Mouse (Mus musculus) midbrain, embryonic 11.5 days (tissue): ENCODE data around the gene Col8a2. TPM values are rescaled to one million over a fixed set of nuclear protein-coding genes. Genes with fewer than 3 reads are reported as not detected.

Experiments
- ATAC-seq: fragments of 200-750 bp; cut with Nextera tagmentation; 2 replicates; pipeline ENCODE4 v1.8.0; 2017; ENCODE audit warnings: moderate TSS enrichment, moderate library complexity; ENCODE audit not compliant: low FRiP score
- DNase-seq: peaks from one replicate; pipeline ENCODE4 v3.0.0; 2015; ENCODE audit warnings: low spot score; ENCODE audit errors: missing footprints
- H3K27ac ChIP-seq: fragments of 300-500 bp; sonication (generic); 2 replicates; pipeline ENCODE4 v1.5.1; 2014; ENCODE audit warnings: low read depth, low read length
- H3K27me3 ChIP-seq: fragments of 300-500 bp; sonication (generic); 2 replicates; pipeline ENCODE4 v1.6.1; 2014; ENCODE audit warnings: mild to moderate bottlenecking, low read length, moderate library complexity, mixed read lengths; ENCODE audit not compliant: control insufficient read depth, insufficient read depth
- H3K36me3 ChIP-seq: fragments of 300-500 bp; sonication (generic); 2 replicates; pipeline ENCODE4 v1.6.1; 2014; ENCODE audit warnings: mild to moderate bottlenecking, low read length, moderate library complexity, mixed read lengths; ENCODE audit not compliant: control insufficient read depth, insufficient read depth
- H3K4me1 ChIP-seq: fragments of 300-500 bp; sonication (generic); 2 replicates; pipeline ENCODE4 v1.6.1; 2014; ENCODE audit warnings: low read length; ENCODE audit not compliant: control insufficient read depth, insufficient read depth
- H3K4me2 ChIP-seq: fragments of 300-500 bp; sonication (generic); 2 replicates; pipeline ENCODE4 v1.6.1; 2014; ENCODE audit warnings: mild to moderate bottlenecking, moderate library complexity
- H3K4me3 ChIP-seq: fragments of 300-500 bp; sonication (generic); 2 replicates; pipeline ENCODE4 v1.5.1; 2014; ENCODE audit warnings: low read depth, low read length
- H3K9ac ChIP-seq: fragments of 300-500 bp; sonication (generic); 2 replicates; pipeline ENCODE4 v1.6.1; 2014; ENCODE audit warnings: low read length
- H3K9me3 ChIP-seq: fragments of 300-500 bp; sonication (generic); 2 replicates; pipeline ENCODE4 v1.6.1; 2016; ENCODE audit warnings: low read length; ENCODE audit not compliant: control insufficient read depth
- WGBS: fragments of 180-500 bp; shearing (Covaris S2); extraction: QIAGEN DNeasy Blood & Tissue Kit; methylation state at CpG from one replicate; pipeline ENCODE4 v1.1.7; 2014; 5-methylcytosine and 5-hydroxymethylcytosine counted together
- polyA plus RNA-seq: library from polyadenylated mRNA; unstranded; fragments of >200 nt; fragmentation: Nextera tagmentation; extraction: Ambion mirVana; gene quantifications from 2 replicates; pipeline ENCODE4 v1.2.1, GENCODE M21; 2014

Gene Col8a2
- polyA plus RNA-seq, 1 experiment from 2014 or later, result 9.1 TPM

GRCm38 (mm10) chr4:126275081-126275480 is 11.5 kb upstream of the Col8a2 start:
- WGBS, result 93% methylated on average over 4 of the region's 4 CpGs
- no peak for ATAC-seq

DNA sequence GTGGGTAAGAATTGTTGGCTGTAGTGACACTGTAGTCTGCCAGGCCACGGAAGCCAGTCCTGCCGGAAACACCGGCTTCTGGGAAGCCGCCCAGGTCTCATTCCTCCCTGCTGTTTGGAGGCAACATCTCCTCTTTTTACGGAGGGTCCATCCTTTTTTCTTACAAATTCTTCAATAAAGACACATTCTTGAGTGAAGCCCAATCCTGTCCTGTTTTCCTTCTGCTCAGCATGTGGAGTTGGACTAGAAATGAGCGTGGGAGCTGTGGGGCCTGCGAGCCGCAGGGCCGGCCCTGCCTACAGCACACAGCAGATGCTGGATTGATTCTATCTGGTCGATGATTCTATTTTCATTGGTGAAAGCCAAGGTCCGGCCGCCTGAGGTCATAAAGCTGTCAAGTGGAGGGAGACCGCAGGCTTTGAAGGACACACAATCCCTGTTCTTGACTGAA is 10.9 kb upstream of the Col8a2 start:
- Histone ChIP-seq H3K27ac (no peak overlapping the region), H3K4me3 (no peak overlapping the region), H3K36me3 (0 out of 2 replicates have a peak, but pooled peaks cover 4% of the 10 kb centered on the region), H3K4me2 (no peak overlapping the region), H3K4me1 (peaks cover 5% of the 10 kb centered on the region), H3K27me3 (no peaks in the 10 kb centered on the region), H3K9ac (no peak overlapping the region), H3K9me3 (no peaks in the 10 kb centered on the region)
- no peak for ATAC-seq
- 92% methylated on average over 13 of the region's 13 CpGs for WGBS
- DNase-seq, result no peak

More at GRCm38 (mm10) chr4:126275081-126275480, 11.5 kb upstream of the Col8a2 start:
- no peak overlapping the region for H3K4me3 ChIP-seq
- H3K4me2 ChIP-seq, result no peak overlapping the region
- no peaks in the 10 kb centered on the region for H3K27me3 ChIP-seq
- no peak overlapping the region for H3K27ac ChIP-seq
- H3K9ac ChIP-seq, result no peak overlapping the region
- peak; percentile 31 for DNase-seq
- H3K36me3 ChIP-seq, result 0 out of 2 replicates have a peak, but pooled peaks cover 4% of the 10 kb centered on the region
- H3K4me1 ChIP-seq, result peaks cover 5% of the 10 kb centered on the region
- no peaks in the 10 kb centered on the region for H3K9me3 ChIP-seq

- no peaks in the 10 kb centered on the region for H3K9me3 ChIP-seq
- H3K4me2 ChIP-seq, result no peak overlapping the region
- H3K4me3 ChIP-seq, result no peak overlapping the region
- no peak overlapping the region for H3K9ac ChIP-seq
- 8% methylated on average over 13 of the region's 13 CpGs for WGBS
- ATAC-seq, result peak; percentile 44; the same call in 1 of the 2 replicates
- H3K27ac ChIP-seq, result no peak overlapping the region
- H3K4me1 ChIP-seq, result peaks cover 5% of the 10 kb centered on the region
- peak; percentile 94 for DNase-seq
- 0 out of 2 replicates have a peak, but pooled peaks cover 4% of the 10 kb centered on the region for H3K36me3 ChIP-seq
- H3K27me3 ChIP-seq, result no peaks in the 10 kb centered on the region
Measured at GRCm38 (mm10) chr4:126277906-126278564, 8.6 kb upstream of the Col8a2 start.

- H3K36me3 ChIP-seq, result 0 out of 2 replicates have a peak, but pooled peaks cover 4% of the 10 kb centered on the region
- H3K4me3 ChIP-seq, result no peak overlapping the region
- ATAC-seq (no peak), DNase-seq (peak; percentile 23)
- H3K9ac ChIP-seq, result no peak overlapping the region
- no peaks in the 10 kb centered on the region for H3K27me3 ChIP-seq
- H3K27ac ChIP-seq, result no peak overlapping the region
- peaks cover 5% of the 10 kb centered on the region for H3K4me1 ChIP-seq
- no peaks in the 10 kb centered on the region for H3K9me3 ChIP-seq
- H3K4me2 ChIP-seq, result no peak overlapping the region
- WGBS, result 26% methylated on average over 9 of the region's 9 CpGs
Measured at GRCm38 (mm10) chr4:126278565-126278915, 8.1 kb upstream of the Col8a2 start.

GRCm38 (mm10) chr4:126278961-126279360 is 7.6 kb upstream of the Col8a2 start:
- Histone ChIP-seq H3K27ac (no peak overlapping the region), H3K27me3 (no peaks in the 10 kb centered on the region)
- 60% methylated on average over 9 of the region's 9 CpGs for WGBS

DNA sequence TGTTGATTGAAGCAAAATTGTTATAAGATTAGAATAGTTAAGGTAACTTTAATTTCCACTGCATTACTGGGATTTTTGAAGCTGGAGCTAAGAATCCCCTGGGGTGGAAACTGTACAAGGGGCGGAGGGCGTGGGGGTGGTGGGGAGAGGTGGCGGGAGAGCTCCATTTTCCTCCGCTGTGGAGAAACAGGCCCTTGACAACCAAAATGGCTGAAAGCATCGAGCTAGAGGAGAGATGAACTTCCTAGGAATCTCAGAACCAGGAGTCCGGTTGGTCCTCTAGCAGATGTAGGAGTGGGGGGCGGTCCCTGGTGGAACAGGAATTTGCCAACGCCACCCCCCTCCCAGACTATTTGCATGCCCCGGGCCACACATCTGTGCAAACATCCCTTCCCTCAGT is 4.9 kb upstream of the Col8a2 start:
- no peaks in the 10 kb centered on the region for H3K36me3 ChIP-seq
- WGBS, result 58% methylated on average over 9 of the region's 9 CpGs
- peaks cover 11% of the 10 kb centered on the region for H3K27me3 ChIP-seq
- ATAC-seq, result no peak
- no peak overlapping the region for H3K4me3 ChIP-seq
- DNase-seq, result peak; percentile 81
- H3K4me2 ChIP-seq, result no peak overlapping the region
- H3K27ac ChIP-seq, result no peak overlapping the region
- H3K9ac ChIP-seq, result no peak overlapping the region
- H3K4me1 ChIP-seq, result peaks cover 9% of the 10 kb centered on the region
- no peaks in the 10 kb centered on the region for H3K9me3 ChIP-seq

More at GRCm38 (mm10) chr4:126278961-126279360, 7.6 kb upstream of the Col8a2 start:
- Histone ChIP-seq H3K4me1 (peaks cover 5% of the 10 kb centered on the region), H3K9me3 (no peaks in the 10 kb centered on the region), H3K4me3 (no peak overlapping the region), H3K9ac (no peak overlapping the region), H3K4me2 (no peak overlapping the region), H3K36me3 (0 out of 2 replicates have a peak, but pooled peaks cover 1% of the 10 kb centered on the region)
- DNase-seq, result peak; percentile 74
- no peak for ATAC-seq

- WGBS, result 83% methylated on average over 8 of the region's 8 CpGs
- Histone ChIP-seq H3K36me3 (no peaks in the 10 kb centered on the region), H3K9me3 (no peaks in the 10 kb centered on the region), H3K27me3 (peaks cover 28% of the 10 kb centered on the region), H3K4me3 (no peak overlapping the region), H3K27ac (no peak overlapping the region), H3K4me1 (peaks cover 7% of the 10 kb centered on the region), H3K9ac (no peak overlapping the region), H3K4me2 (no peak overlapping the region)
- DNase-seq, result no peak
- ATAC-seq, result no peak
Measured at GRCm38 (mm10) chr4:126283582-126283981, 3.0 kb upstream of the Col8a2 start.

- Histone ChIP-seq H3K36me3 (no peaks in the 10 kb centered on the region), H3K4me1 (peaks cover 7% of the 10 kb centered on the region), H3K27ac (no peak overlapping the region), H3K4me3 (no peak overlapping the region), H3K9ac (no peak overlapping the region), H3K4me2 (no peak overlapping the region), H3K27me3 (peaks cover 32% of the 10 kb centered on the region), H3K9me3 (no peaks in the 10 kb centered on the region)
- WGBS, result 34% methylated on average over 11 of the region's 11 CpGs
- ATAC-seq (no peak), DNase-seq (peak; percentile 89)
Measured at GRCm38 (mm10) chr4:126287302-126287995, 856 bp downstream of the Col8a2 start.

GRCm38 (mm10) chr4:126288085-126288666 is 1.6 kb downstream of the Col8a2 start:
- ATAC-seq, result no peak
- no peak overlapping the region for H3K27ac ChIP-seq
- no peaks in the 10 kb centered on the region for H3K9me3 ChIP-seq
- peak; percentile 91 for DNase-seq
- no peak overlapping the region for H3K9ac ChIP-seq
- H3K27me3 ChIP-seq, result peaks cover 32% of the 10 kb centered on the region
- peaks cover 7% of the 10 kb centered on the region for H3K4me1 ChIP-seq
- no peak overlapping the region for H3K4me2 ChIP-seq
- no peak overlapping the region for H3K4me3 ChIP-seq
- no peaks in the 10 kb centered on the region for H3K36me3 ChIP-seq
- WGBS, result 36% methylated on average over 17 of the region's 17 CpGs
